Mouse (Mus musculus): ENCODE results near the gene Cox17.

- no peak for TF ChIP-seq POLR2A (IDR thresholded peaks at IDR 0.05; ENCODE audit: insufficient read depth, low read depth, low read length)
- no peak for TF ChIP-seq CTCF (IDR thresholded peaks at IDR 0.05; ENCODE audit: insufficient read depth, low read depth, low read length)
Observed at GRCm38 (mm10) chr16:38396155-38396554, 49.4 kb downstream of the Cox17 start.
